Mouse (Mus musculus) regulatory T cell (primary cell): ENCODE data around the gene Map10.

Experiments
- in situ Hi-C: fragments of 300-600 bp; cut with MboI, MseI; formaldehyde crosslinking; loops from one replicate; pipeline ENCODE4 v1.15.1; 2025; ENCODE audit warnings: high pct_unique_total_duplicates

Map10 gene

GRCm38 (mm10) chr8:125669700-125670195 lies at the start of gene Map10:
TSS of gene Map10 (plus strand) at chr8:125669818.
- in situ Hi-C loops = no loop called here

DNA sequence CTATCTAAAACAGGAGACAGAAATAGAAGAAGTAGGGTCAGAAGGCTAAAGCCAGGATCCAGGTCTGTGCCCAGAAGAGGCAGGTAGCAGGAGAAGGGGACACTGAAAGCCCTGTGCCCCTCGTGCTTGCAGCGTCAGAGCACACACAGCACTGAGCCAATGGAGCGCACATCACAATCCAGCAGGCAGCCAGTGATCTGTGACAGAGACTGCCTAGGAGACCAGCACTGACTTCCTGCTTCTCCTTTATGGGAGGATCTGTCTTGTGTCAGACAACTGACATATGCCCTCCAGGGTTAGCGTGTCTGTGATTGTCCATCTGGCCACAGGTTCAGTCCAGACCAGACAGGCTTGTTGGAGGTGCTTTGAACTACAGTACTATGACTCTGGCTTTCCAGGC lies 49.3 kb upstream of the Map10 start:
- in situ Hi-C loops = no loop called here

DNA sequence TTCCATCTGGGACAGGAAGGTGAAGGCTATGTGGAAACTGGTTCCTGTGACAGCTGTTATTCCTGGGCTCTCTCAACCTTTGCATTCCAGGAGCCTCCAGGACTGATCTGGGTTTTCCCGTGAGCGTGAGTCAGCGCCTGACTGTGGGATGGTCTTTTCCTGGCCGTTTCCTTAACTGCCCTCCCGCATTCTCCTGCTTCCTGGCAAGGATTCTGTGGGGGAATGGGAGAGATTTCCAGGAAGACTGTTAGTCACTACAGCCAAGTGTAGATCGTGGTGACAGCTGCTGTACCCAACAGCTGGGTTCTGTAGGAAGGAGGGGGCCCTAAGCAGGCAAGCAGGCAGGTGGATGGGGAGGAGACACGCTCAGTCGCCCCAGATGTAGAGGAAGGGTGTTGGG lies 45.3 kb upstream of the Map10 start:
- in situ Hi-C loops = no loop called here

DNA sequence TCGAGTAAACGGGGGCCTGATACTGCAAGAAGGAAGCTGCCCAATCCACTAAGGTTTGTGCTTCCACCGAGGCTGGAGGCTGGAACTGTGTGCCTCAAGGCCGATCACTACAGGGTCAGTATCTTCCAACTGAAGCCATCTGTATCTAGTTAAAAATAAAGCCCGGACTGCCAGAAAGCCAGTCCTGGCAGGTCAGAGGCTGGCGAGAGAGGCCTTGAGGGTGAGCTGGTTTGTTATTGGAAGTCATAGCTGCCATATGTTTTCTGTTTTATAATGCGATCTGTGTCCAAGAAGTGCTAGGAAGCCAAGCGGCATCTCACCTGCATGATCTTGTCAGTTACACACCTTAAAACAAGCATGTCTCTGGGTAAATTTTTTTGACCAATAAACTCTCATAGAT lies 43.2 kb upstream of the Map10 start:
- in situ Hi-C loops = no loop called here

- in situ Hi-C loops = no loop called here
Measured at GRCm38 (mm10) chr8:125628834-125629233, 40.8 kb upstream of the Map10 start.

DNA sequence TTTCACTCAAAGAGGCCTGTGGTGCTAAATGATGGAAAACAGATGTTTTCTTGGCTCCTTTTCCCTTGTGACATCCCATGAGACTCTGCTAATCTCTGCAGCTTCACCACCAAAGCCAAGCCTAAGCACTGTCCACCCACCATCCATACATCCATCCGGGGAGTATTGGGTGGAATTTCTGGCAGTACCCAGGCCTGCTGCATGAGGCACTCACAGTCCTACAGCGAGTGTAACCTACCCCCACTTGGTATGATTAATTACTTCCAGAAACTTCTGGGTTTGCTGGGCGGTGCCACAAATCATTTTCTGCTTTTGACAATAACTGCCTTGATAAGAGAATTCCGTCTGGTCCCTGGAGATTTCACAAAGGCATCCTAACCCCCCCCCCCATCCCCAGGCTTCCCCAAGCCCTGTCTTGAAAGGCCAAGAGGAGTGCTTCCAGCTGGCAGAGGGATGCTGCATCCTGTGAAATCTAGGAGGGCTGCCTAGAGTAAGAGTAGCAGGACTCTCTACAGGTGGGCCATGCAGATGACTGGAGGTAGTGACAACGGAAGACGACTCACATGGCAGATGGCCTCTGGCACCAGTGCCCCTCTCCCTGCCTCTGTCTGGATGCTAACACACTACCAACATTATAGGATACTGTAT lies 31.1 kb upstream of the Map10 start:
- in situ Hi-C loops = no loop called here

GRCm38 (mm10) chr8:125639631-125640030 lies 30.0 kb upstream of the Map10 start:
- in situ Hi-C loops = loop anchor here (5.0 kb wide), 1 partner anchor 63 kb away; no protein-coding TSS in a partner anchor

GRCm38 (mm10) chr8:125640766-125641165 lies 28.9 kb upstream of the Map10 start:
- in situ Hi-C loops = loop anchor here (5.0 kb wide), 1 partner anchor 62 kb away; no protein-coding TSS in a partner anchor

- in situ Hi-C loops = loop anchor here (5.0 kb wide), 1 partner anchor 60 kb away; no protein-coding TSS in a partner anchor
Measured at GRCm38 (mm10) chr8:125641808-125642207, 27.8 kb upstream of the Map10 start.

GRCm38 (mm10) chr8:125645757-125646478 lies 23.7 kb upstream of the Map10 start:
- in situ Hi-C loops = no loop called here

- in situ Hi-C loops = no loop called here
Measured at GRCm38 (mm10) chr8:125649447-125649846, 20.2 kb upstream of the Map10 start.

DNA sequence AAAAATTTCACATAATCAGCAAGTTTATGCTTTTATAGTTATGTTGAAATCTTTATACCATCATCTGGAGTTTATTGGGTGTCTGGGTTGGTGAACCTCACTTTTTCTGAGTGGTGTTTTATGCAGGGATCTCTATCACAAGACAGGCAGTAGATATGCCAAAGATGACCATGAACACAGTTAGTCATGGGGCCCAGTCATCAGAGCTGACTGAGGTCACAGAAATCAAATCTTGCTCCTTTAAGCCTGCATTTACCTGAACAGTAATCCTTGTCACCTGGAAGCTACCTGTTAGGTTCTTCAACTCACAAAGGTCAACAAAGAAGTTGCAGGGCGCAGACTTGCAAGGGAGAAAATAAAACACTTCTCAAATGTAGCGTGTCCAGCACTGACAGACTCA lies 14.8 kb upstream of the Map10 start:
- in situ Hi-C loops = no loop called here

DNA sequence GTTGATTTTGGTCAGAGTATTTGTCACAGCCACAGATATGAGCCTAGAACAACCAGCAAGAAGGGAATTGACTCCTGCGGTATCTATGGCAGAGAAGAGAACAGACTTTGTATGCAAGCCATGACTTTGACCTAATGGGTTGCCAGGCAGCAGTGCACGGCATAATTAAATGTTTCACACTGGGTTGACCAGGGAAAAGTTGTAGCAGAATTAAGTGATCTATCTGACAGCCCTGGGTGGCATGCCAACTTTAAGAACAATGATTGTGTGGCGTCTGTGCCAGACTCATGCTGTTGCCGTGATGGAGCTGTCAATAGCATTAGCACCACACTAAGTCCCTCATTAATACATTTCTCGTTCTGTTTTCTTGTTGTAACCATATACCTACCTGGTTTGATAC lies 11.1 kb upstream of the Map10 start:
- in situ Hi-C loops = no loop called here

DNA sequence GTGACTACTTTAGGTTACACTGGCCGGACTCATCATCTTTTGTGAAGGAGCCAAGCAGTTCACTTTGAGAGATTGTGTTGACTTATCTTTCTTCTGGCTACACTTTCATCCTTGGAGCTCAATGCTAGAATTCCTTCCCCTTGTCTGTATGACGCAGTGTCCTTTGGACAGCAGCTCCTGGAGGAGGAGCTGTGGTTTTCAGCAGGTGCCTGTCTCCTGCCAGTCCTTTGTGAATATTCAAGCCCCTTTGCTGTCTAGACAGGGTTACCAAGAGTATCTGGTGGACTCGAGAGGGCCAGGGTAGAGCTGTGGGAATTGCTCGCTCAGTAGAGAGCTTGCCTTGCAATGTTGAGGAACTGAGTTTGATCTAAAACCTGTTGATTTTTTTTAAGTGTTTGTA lies 10.7 kb upstream of the Map10 start:
- in situ Hi-C loops = no loop called here

DNA sequence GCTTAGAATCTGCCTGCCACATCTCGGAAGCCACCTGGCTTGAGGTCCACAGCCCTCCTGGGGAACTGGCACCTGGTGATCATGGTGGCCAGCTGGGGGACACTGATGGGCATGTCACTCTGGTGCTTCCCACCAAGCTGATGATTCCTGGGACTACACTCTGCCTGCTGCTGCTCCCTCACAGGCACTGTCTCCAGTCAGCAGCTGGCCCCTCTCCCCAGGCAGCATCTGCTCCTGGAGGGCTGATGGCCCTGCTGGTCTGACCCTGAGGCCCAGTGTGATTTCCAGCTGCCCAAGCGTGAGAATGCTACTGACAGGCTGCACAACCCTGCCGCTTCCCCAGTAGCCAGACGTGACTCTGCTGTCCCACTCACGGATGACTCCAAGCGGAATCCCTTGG lies 9.2 kb upstream of the Map10 start:
- in situ Hi-C loops = no loop called here

DNA sequence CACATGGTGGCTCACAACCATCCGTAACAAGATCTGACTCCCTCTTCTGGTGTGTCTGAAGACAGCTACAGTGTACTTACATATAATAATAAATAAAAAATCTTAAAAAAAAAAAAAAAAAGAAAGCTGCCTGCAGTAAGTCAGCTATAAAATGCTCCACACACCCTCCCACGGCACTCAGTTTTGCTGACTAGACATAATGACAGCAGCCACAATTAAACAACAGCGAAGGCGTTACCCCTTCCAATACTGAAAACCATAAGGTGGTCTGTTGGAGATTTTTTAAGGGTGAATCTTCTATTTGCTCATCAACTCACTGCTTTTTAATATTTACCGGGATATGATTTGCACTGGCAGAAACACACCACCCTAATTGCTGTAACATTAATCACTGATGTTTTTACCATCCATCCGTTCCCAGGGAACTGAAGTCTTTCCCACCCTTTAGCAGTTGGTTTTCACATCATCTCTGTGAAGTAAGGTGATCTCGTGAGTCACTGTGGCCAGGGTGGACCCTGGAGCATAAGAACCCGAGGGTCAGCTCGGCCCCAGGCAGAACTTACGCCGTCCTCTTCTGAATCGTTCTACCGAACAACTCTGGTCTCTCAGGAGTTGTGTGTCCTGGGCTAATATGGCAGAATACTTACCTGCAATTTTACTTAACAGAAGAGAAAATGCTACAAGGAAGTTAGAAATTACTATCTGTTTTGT lies 7.5 kb upstream of the Map10 start:
- in situ Hi-C loops = no loop called here

DNA sequence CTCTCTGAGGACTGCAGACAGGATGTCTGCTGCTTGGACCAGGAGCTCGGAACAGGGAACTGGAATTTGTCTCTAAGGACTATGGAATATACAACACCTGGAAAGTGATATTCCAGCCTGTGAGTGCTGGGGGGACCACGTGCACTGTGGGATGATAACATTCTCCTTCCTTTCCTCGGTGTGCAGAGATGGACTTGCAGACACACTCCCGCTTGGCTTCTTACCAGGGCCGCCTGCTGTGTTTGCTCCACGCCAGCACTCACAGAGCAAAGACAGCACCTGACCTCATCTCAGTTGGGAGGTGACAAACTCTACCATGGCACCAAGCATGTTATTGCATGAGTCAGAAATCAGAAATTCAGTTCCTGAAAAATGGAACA lies 7.0 kb upstream of the Map10 start:
- in situ Hi-C loops = no loop called here

DNA sequence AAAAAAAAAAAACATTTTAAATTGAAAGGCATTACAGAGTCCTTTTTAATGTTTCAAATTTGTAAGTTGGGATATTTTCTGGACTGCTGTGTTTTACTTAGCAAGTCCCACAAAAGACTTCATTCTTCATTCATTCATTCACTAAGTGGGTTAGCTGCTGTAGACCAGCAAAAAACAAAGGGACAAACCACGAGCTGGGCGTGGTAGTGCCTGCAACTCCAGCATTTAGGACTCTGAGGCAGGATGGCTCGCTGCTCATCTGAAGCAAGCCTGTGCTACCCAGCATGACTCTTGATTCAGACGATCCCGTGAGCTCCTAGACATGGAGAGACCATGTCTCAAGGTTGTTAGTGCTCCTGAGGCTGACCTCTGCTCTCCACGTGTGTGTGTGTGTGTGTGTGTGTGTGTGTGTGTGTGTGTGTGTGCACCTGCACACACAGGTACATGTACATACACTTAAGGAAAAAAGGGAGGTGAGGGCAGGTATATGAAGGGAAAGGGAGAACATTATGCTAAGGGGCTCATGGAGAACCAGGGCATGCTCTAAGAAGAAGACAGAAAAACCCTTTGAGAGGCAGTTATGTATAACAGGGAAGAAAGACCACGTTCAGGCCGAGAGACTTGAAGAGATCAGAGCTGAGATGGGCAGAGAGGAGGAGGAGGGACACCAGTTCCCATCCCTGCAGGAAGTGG lies 4.3 kb upstream of the Map10 start:
- in situ Hi-C loops = no loop called here

- in situ Hi-C loops = no loop called here
Measured at GRCm38 (mm10) chr8:125665876-125666186, 3.8 kb upstream of the Map10 start.

GRCm38 (mm10) chr8:125666201-125666600 lies 3.4 kb upstream of the Map10 start:
- in situ Hi-C loops = no loop called here

GRCm38 (mm10) chr8:125667248-125667647 lies 2.4 kb upstream of the Map10 start:
- in situ Hi-C loops = no loop called here

DNA sequence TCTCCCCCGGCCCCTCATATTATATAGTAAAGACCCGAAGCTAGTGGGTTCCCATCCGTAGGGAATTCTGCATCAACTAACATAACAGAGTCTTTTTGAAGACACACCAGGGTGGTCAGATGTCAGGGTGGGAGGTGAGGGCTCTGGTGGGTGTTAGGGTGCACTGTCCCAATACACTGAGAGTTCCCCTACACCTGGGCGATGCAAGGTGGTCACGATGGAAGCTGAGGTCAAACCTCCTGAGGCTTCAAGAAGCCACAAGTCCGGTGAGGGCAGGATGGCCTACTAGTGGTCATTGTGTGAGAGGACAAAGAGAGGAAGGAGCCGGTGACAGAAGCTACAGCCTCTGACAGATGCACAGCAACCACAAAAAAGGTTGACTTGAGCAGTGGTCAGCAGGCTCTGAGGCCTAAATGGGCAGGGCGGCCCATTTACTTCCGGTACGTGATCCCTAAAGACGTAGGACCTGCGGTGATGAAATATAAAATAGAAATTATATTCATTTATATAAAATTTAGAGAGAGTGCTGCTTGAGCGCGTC lies 389 bp upstream of the Map10 start:
- in situ Hi-C loops = no loop called here
